18 mouse cellular contexts compared by ENCODE assay signal in the genomic region with DNA sequence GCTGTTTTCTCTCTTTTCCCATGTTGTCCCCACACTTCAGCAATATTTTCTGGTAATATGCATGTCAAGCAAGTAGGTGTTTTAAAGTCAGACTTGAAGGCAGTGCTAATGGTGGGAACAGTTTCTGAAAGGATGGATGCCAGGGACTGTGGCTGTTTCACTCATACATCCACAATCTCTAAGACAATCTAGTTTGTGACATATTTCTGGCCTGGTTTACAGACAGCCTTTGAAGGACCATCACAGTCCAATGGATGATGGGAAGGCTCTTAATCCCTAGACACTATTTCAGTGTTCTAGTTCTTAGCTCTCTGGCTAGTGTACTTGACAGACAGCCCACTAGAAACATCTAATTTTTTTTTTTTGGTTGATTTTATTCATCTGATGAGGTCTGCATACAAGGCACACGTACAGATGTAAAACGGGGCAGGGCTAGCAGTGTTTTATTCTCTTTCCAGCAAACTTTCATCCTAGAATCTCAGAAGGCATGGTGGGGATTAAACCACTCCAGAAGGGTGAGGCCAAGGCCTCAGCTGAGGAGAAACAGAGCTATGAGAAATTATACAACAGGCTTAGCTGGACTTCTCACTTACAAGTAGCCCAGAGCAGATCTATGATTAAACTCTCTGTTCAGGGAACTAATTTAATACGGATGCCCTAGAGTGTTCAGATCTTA. TPM values are rescaled to one million over a fixed set of nuclear protein-coding genes. Genes with fewer than 3 reads are reported as not detected.
"Had no signal": no experiment of that assay in that cellular context is flagged by ENCODE, and none has a peak within 500 bp of the region (broad histone marks: within the 10 kb centered on the region; RNA-seq: fewer than 3 reads in every experiment).

No protein-coding gene starts in this region.

- H3K27ac ChIP-seq: layer of hippocampus, adult 2 months; limb, embryonic 10.5 days; liver, embryonic 15.5 days; macrophage; midbrain, embryonic 15.5 days; neural tube, embryonic 12.5 days had no signal

- ATAC-seq: midbrain, embryonic 15.5 days had no signal

- DNase-seq: kidney, adult 11 months; kidney, adult 9 months; kidney, postnatal 10 days; kidney, postnatal 4 days; lung, postnatal 10 days; thymus, adult 18-20 months; thymus, postnatal 14 days had no signal

- H3K4me2 ChIP-seq: liver, embryonic 11.5 days; liver, embryonic 15.5 days; midbrain, embryonic 11.5 days; midbrain, embryonic 15.5 days; neural tube, embryonic 12.5 days had no signal

- H3K4me1 ChIP-seq: limb, embryonic 10.5 days; liver, embryonic 15.5 days; megakaryocyte, embryonic 14.5 days; midbrain, embryonic 15.5 days; neural tube, embryonic 12.5 days had no signal

- H3K9ac ChIP-seq: liver, embryonic 15.5 days; midbrain, embryonic 15.5 days; neural tube, embryonic 12.5 days had no signal

- H3K27me3 ChIP-seq: liver, embryonic 15.5 days; megakaryocyte, embryonic 14.5 days; midbrain, embryonic 15.5 days; neural tube, embryonic 12.5 days had no signal

- H3K4me3 ChIP-seq: layer of hippocampus, adult 2 months; limb, embryonic 10.5 days; liver, embryonic 15.5 days; megakaryocyte, embryonic 14.5 days; midbrain, embryonic 15.5 days; neural tube, embryonic 12.5 days had no signal

- H3K9me3 ChIP-seq: limb, embryonic 10.5 days; liver, embryonic 15.5 days; midbrain, embryonic 15.5 days; neural tube, embryonic 12.5 days had no signal

- H3K36me3 ChIP-seq: limb, embryonic 10.5 days; liver, embryonic 15.5 days; midbrain, embryonic 15.5 days; neural tube, embryonic 12.5 days had no signal

RNA-seq across cellular contexts. Expression of gene Bbox1, which starts 28.4 kb away (rescaled TPM):
- total RNA-seq: monocyte, adult 5-6 weeks; neutrophil, adult 5-6 weeks had no signal
- polyA plus RNA-seq: macrophage; midbrain, embryonic 11.5 days; neural tube, embryonic 12.5 days had no signal
